Mouse (Mus musculus) intestine, embryonic 15.5 days (tissue): ENCODE measurements around the gene Pkp4. TPM values are rescaled to one million over a fixed set of nuclear protein-coding genes. Genes with fewer than 3 reads are reported as not detected.

Experiments used
- ATAC-seq: fragments of 200-750 bp; cut with Nextera tagmentation; 2 replicates; pipeline ENCODE4 v1.8.0; 2017; ENCODE audit warnings: moderate TSS enrichment, moderate library complexity
- H3K27ac ChIP-seq: fragments of 300-500 bp; sonication (generic); 2 replicates; pipeline ENCODE4 v1.5.1; 2015; ENCODE audit warnings: mild to moderate bottlenecking, inconsistent platforms
- H3K27me3 ChIP-seq: fragments of 300-500 bp; sonication (generic); replicated peaks from 2 replicates; pipeline ENCODE4 v1.6.1; 2015; ENCODE audit warnings: inconsistent platforms
- H3K36me3 ChIP-seq: fragments of 300-500 bp; sonication (generic); 2 replicates; pipeline ENCODE4 v1.6.1; 2015; ENCODE audit warnings: inconsistent platforms
- H3K4me1 ChIP-seq: fragments of 300-500 bp; sonication (generic); replicated peaks from 2 replicates; pipeline ENCODE4 v1.6.1; 2015; ENCODE audit warnings: inconsistent platforms
- H3K4me2 ChIP-seq: fragments of 300-500 bp; sonication (generic); replicated peaks from 2 replicates; pipeline ENCODE4 v1.6.1; 2015; ENCODE audit warnings: mild to moderate bottlenecking, inconsistent platforms
- H3K4me3 ChIP-seq: fragments of 300-500 bp; sonication (generic); replicated peaks from 2 replicates; pipeline ENCODE4 v1.5.1; 2015; ENCODE audit warnings: inconsistent platforms
- H3K9ac ChIP-seq: fragments of 300-500 bp; sonication (generic); 2 replicates; pipeline ENCODE4 v1.6.1; 2015; ENCODE audit warnings: inconsistent platforms
- H3K9me3 ChIP-seq: fragments of 300-500 bp; sonication (generic); 2 replicates; pipeline ENCODE4 v1.6.1; 2016; ENCODE audit warnings: inconsistent platforms
- WGBS: fragments of 180-500 bp; shearing (Covaris S2); methylation state at CpG from one replicate; pipeline ENCODE4 v1.1.7; 2015; 5-methylcytosine and 5-hydroxymethylcytosine counted together
- polyA plus RNA-seq: library from polyadenylated mRNA; unstranded; fragments of >200 nt; fragmentation: Nextera tagmentation; extraction: Ambion mirVana; gene quantifications from 2 replicates; pipeline ENCODE4 v1.2.1, GENCODE M21; 2015

The Pkp4 gene
- 17.4 and 19.6 TPM in 2 replicates for polyA plus RNA-seq

- Histone ChIP-seq H3K4me3 (peak within 1 kb of the TSS; percentile 89), H3K9ac (peak within 1 kb of the TSS; percentile 87), H3K4me2 (peak within 1 kb of the TSS; percentile 80), H3K27me3 (no peaks in the 10 kb centered on the region), H3K36me3 (no peaks in the 10 kb centered on the region), H3K9me3 (no peaks in the 10 kb centered on the region), H3K27ac (peak within 1 kb of the TSS; percentile 86), H3K4me1 (peaks cover 10% of the 10 kb centered on the region; the same call in 1 of the 2 replicates)
- ATAC-seq: peak; percentile 97
- WGBS: under 1% methylated on average over 30 of the region's 37 CpGs
Observed at GRCm38 (mm10) chr2:59160605-59160963, at the start of gene Pkp4, which contains the start of gene Ccdc148. Pkp4 (plus strand) TSS chr2:59160850. Ccdc148 (minus strand) TSS chr2:59160683.

- Histone ChIP-seq H3K9ac (no peak overlapping the region), H3K4me1 (no peaks in the 10 kb centered on the region), H3K9me3 (no peaks in the 10 kb centered on the region), H3K27me3 (no peaks in the 10 kb centered on the region), H3K4me3 (no peak overlapping the region), H3K36me3 (no peaks in the 10 kb centered on the region), H3K4me2 (no peak overlapping the region), H3K27ac (no peak overlapping the region)
- 68% methylated on average over 7 of the region's 7 CpGs for WGBS
- ATAC-seq: no peak
Observed at GRCm38 (mm10) chr2:59129023-59129422, 31.6 kb upstream of the Pkp4 start.

GRCm38 (mm10) chr2:59129821-59130220 is 30.8 kb upstream of the Pkp4 start:
- no peak for ATAC-seq
- H3K4me2 ChIP-seq: no peak overlapping the region

GRCm38 (mm10) chr2:59131044-59131443 is 29.6 kb upstream of the Pkp4 start:
- Histone ChIP-seq H3K36me3 (no peaks in the 10 kb centered on the region), H3K27ac (no peak overlapping the region), H3K27me3 (no peaks in the 10 kb centered on the region), H3K4me3 (no peak overlapping the region), H3K4me1 (no peaks in the 10 kb centered on the region), H3K9me3 (no peaks in the 10 kb centered on the region), H3K4me2 (no peak overlapping the region), H3K9ac (no peak overlapping the region)
- 67% methylated on average over 8 of the region's 8 CpGs for WGBS
- peak; percentile 58; the same call in 1 of the 2 replicates for ATAC-seq

More at GRCm38 (mm10) chr2:59129821-59130220, 30.8 kb upstream of the Pkp4 start:
- Histone ChIP-seq H3K9ac (no peak overlapping the region), H3K4me1 (no peaks in the 10 kb centered on the region), H3K4me3 (no peak overlapping the region), H3K27ac (no peak overlapping the region), H3K9me3 (no peaks in the 10 kb centered on the region), H3K27me3 (no peaks in the 10 kb centered on the region), H3K36me3 (no peaks in the 10 kb centered on the region)
- 84% methylated on average over 8 of the region's 8 CpGs for WGBS

- no peak for ATAC-seq
- peaks cover 6% of the 10 kb centered on the region; the same call in 1 of the 2 replicates for H3K4me1 ChIP-seq
- H3K4me3 ChIP-seq: no peak overlapping the region
- no peak overlapping the region for H3K4me2 ChIP-seq
- no peaks in the 10 kb centered on the region for H3K36me3 ChIP-seq
- no peaks in the 10 kb centered on the region for H3K9me3 ChIP-seq
- H3K9ac ChIP-seq: no peak overlapping the region
- no peaks in the 10 kb centered on the region for H3K27me3 ChIP-seq
- no peak overlapping the region for H3K27ac ChIP-seq
Observed at GRCm38 (mm10) chr2:59155428-59155827, 5.2 kb upstream of the Pkp4 start.

- H3K9me3 ChIP-seq: no peaks in the 10 kb centered on the region
- H3K4me3 ChIP-seq: no peak overlapping the region
- H3K36me3 ChIP-seq: no peaks in the 10 kb centered on the region
- no peak overlapping the region for H3K9ac ChIP-seq
- peaks cover 10% of the 10 kb centered on the region; the same call in 1 of the 2 replicates for H3K4me1 ChIP-seq
- WGBS: 54% methylated on average over 2 of the region's 2 CpGs
- no peak for ATAC-seq
- no peak overlapping the region for H3K27ac ChIP-seq
- no peaks in the 10 kb centered on the region for H3K27me3 ChIP-seq
- no peak overlapping the region for H3K4me2 ChIP-seq
Observed at GRCm38 (mm10) chr2:59158117-59158516, 2.5 kb upstream of the Pkp4 start.

- Histone ChIP-seq H3K4me3 (peak overlapping the region; percentile 89), H3K27me3 (no peaks in the 10 kb centered on the region), H3K36me3 (no peaks in the 10 kb centered on the region), H3K4me2 (peak overlapping the region; percentile 80), H3K9me3 (no peaks in the 10 kb centered on the region), H3K4me1 (peaks cover 10% of the 10 kb centered on the region; the same call in 1 of the 2 replicates), H3K27ac (0 out of 2 replicates have a peak overlapping the region, but pooled peaks have one; percentile 27), H3K9ac (peak overlapping the region; percentile 28; the same call in 1 of the 2 replicates)
- WGBS: under 1% methylated on average over 16 of the region's 16 CpGs
- peak; percentile 52 for ATAC-seq
Observed at GRCm38 (mm10) chr2:59159961-59160604, 567 bp upstream of the Pkp4 start.

- no peaks in the 10 kb centered on the region for H3K27me3 ChIP-seq
- no peaks in the 10 kb centered on the region for H3K36me3 ChIP-seq
- WGBS: under 1% methylated on average over 45 of the region's 58 CpGs
- peak overlapping the region; percentile 80 for H3K4me2 ChIP-seq
- H3K27ac ChIP-seq: peak overlapping the region; percentile 86
- peaks cover 10% of the 10 kb centered on the region; the same call in 1 of the 2 replicates for H3K4me1 ChIP-seq
- H3K9me3 ChIP-seq: no peaks in the 10 kb centered on the region
- peak overlapping the region; percentile 87 for H3K9ac ChIP-seq
- peak overlapping the region; percentile 89 for H3K4me3 ChIP-seq
- peak; percentile 62 for ATAC-seq
Observed at GRCm38 (mm10) chr2:59161021-59161440, 381 bp downstream of the Pkp4 start.

GRCm38 (mm10) chr2:59161441-59162284 is 1.0 kb downstream of the Pkp4 start:
- under 1% methylated on average over 66 of the region's 74 CpGs for WGBS
- peak; percentile 77 for ATAC-seq
- H3K4me1 ChIP-seq: peaks cover 10% of the 10 kb centered on the region; the same call in 1 of the 2 replicates

GRCm38 (mm10) chr2:59162285-59162600 is 1.6 kb downstream of the Pkp4 start:
- no peak for ATAC-seq
- Histone ChIP-seq H3K9me3 (no peaks in the 10 kb centered on the region), H3K4me3 (peak overlapping the region; percentile 89), H3K36me3 (no peaks in the 10 kb centered on the region), H3K27ac (no peak overlapping the region), H3K4me2 (peak overlapping the region; percentile 80), H3K4me1 (peaks cover 10% of the 10 kb centered on the region; the same call in 1 of the 2 replicates), H3K27me3 (no peaks in the 10 kb centered on the region), H3K9ac (peak overlapping the region; percentile 87)
- 21% methylated on average over 8 of the region's 8 CpGs for WGBS

More at GRCm38 (mm10) chr2:59161441-59162284, 1.0 kb downstream of the Pkp4 start:
- Histone ChIP-seq H3K27me3 (no peaks in the 10 kb centered on the region), H3K27ac (peak overlapping the region; percentile 86), H3K9ac (peak overlapping the region; percentile 87), H3K36me3 (no peaks in the 10 kb centered on the region), H3K4me3 (peak overlapping the region; percentile 89), H3K9me3 (no peaks in the 10 kb centered on the region), H3K4me2 (peak overlapping the region; percentile 80)

GRCm38 (mm10) chr2:59166976-59167375 is 6.3 kb downstream of the Pkp4 start:
- H3K4me2 ChIP-seq: no peak overlapping the region
- no peak overlapping the region for H3K4me3 ChIP-seq
- H3K9me3 ChIP-seq: no peaks in the 10 kb centered on the region
- no peak overlapping the region for H3K9ac ChIP-seq
- ATAC-seq: no peak
- H3K36me3 ChIP-seq: no peaks in the 10 kb centered on the region
- peaks cover 7% of the 10 kb centered on the region; the same call in 1 of the 2 replicates for H3K4me1 ChIP-seq
- no peaks in the 10 kb centered on the region for H3K27me3 ChIP-seq
- no peak overlapping the region for H3K27ac ChIP-seq
- 73% methylated on average over 4 of the region's 4 CpGs for WGBS

- Histone ChIP-seq H3K36me3 (no peaks in the 10 kb centered on the region), H3K27ac (no peak overlapping the region), H3K4me2 (no peak overlapping the region), H3K27me3 (no peaks in the 10 kb centered on the region), H3K9me3 (no peaks in the 10 kb centered on the region), H3K9ac (no peak overlapping the region), H3K4me1 (peaks cover 3% of the 10 kb centered on the region; the same call in 1 of the 2 replicates), H3K4me3 (no peak overlapping the region)
- peak; percentile 73 for ATAC-seq
- 69% methylated on average over 4 of the region's 4 CpGs for WGBS
Observed at GRCm38 (mm10) chr2:59167830-59168229, 7.2 kb downstream of the Pkp4 start.
